Mouse (Mus musculus) heart, embryonic 15.5 days (tissue): ENCODE measurements around the gene Gm1113. TPM values are rescaled to one million over a fixed set of nuclear protein-coding genes. Genes with fewer than 3 reads are reported as not detected.

Source experiments
- ATAC-seq: fragments of 200-750 bp; cut with Nextera tagmentation; replicated peaks from 2 replicates; pipeline ENCODE4 v1.8.0; 2017; ENCODE audit warnings: low read depth, moderate TSS enrichment; ENCODE audit not compliant: insufficient number of reproducible peaks, insufficient read depth, low FRiP score
- H3K27ac ChIP-seq: fragments of 300-500 bp; sonication (generic); 2 replicates; pipeline ENCODE4 v1.5.1; 2015; ENCODE audit warnings: mild to moderate bottlenecking, inconsistent platforms
- H3K27me3 ChIP-seq: fragments of 300-500 bp; sonication (generic); 2 replicates; pipeline ENCODE4 v1.6.1; 2015; ENCODE audit warnings: inconsistent platforms
- H3K36me3 ChIP-seq: fragments of 300-500 bp; sonication (generic); 2 replicates; pipeline ENCODE4 v1.6.1; 2015; ENCODE audit warnings: mild to moderate bottlenecking, inconsistent platforms
- H3K4me1 ChIP-seq: fragments of 300-500 bp; sonication (generic); replicated peaks from 2 replicates; pipeline ENCODE4 v1.6.1; 2015; ENCODE audit warnings: inconsistent platforms
- H3K4me2 ChIP-seq: fragments of 300-500 bp; sonication (generic); 2 replicates; pipeline ENCODE4 v1.6.1; 2015; ENCODE audit warnings: inconsistent platforms, mild to moderate bottlenecking, moderate library complexity
- H3K4me3 ChIP-seq: fragments of 300-500 bp; sonication (generic); 2 replicates; pipeline ENCODE4 v1.5.1; 2015; ENCODE audit warnings: mild to moderate bottlenecking, inconsistent platforms
- H3K9ac ChIP-seq: fragments of 300-500 bp; sonication (generic); 2 replicates; pipeline ENCODE4 v1.6.1; 2015; ENCODE audit warnings: mild to moderate bottlenecking, inconsistent platforms
- H3K9me3 ChIP-seq: fragments of 300-500 bp; sonication (generic); replicated peaks from 2 replicates; pipeline ENCODE4 v1.6.1; 2016; ENCODE audit warnings: inconsistent platforms
- WGBS: fragments of 180-500 bp; shearing (Covaris S2); methylation state at CpG from one replicate; pipeline ENCODE4 v1.1.7; 2015; ENCODE audit warnings: mixed read lengths; 5-methylcytosine and 5-hydroxymethylcytosine counted together
- polyA plus RNA-seq: library from polyadenylated mRNA; unstranded; fragments of >200 nt; fragmentation: Nextera tagmentation; extraction: Ambion mirVana; gene quantifications from 2 replicates; pipeline ENCODE4 v1.2.1, GENCODE M21; 2015

The Gm1113 gene
- polyA plus RNA-seq, 1 experiment from 2014 or later: not detected

GRCm38 (mm10) chr9:35523941-35524411 lies 5.9 kb upstream of the Gm1113 start:
- no peaks in the 10 kb centered on the region for H3K27me3 ChIP-seq
- 0 out of 2 replicates have a peak, but pooled peaks have one; percentile 53 for ATAC-seq
- WGBS: 16% methylated on average over 7 of the region's 7 CpGs
- no peak overlapping the region for H3K4me3 ChIP-seq
- H3K9ac ChIP-seq: no peak overlapping the region
- no peaks in the 10 kb centered on the region for H3K9me3 ChIP-seq
- H3K27ac ChIP-seq: peak overlapping the region; percentile 70
- peaks cover 16% of the 10 kb centered on the region for H3K4me1 ChIP-seq
- no peaks in the 10 kb centered on the region for H3K36me3 ChIP-seq
- peak overlapping the region; percentile 30; the same call in 1 of the 2 replicates for H3K4me2 ChIP-seq

GRCm38 (mm10) chr9:35523541-35523940 lies 5.5 kb upstream of the Gm1113 start:
- peaks cover 16% of the 10 kb centered on the region for H3K4me1 ChIP-seq
- H3K4me3 ChIP-seq: no peak overlapping the region
- H3K27ac ChIP-seq: peak overlapping the region; percentile 70
- H3K27me3 ChIP-seq: no peaks in the 10 kb centered on the region
- no peaks in the 10 kb centered on the region for H3K36me3 ChIP-seq
- H3K4me2 ChIP-seq: peak overlapping the region; percentile 30; the same call in 1 of the 2 replicates
- no peaks in the 10 kb centered on the region for H3K9me3 ChIP-seq
- peak; percentile 83 for ATAC-seq
- WGBS: 52% methylated on average over 5 of the region's 5 CpGs
- H3K9ac ChIP-seq: no peak overlapping the region

GRCm38 (mm10) chr9:35522821-35523515 lies 4.9 kb upstream of the Gm1113 start:
- Histone ChIP-seq H3K9me3 (no peaks in the 10 kb centered on the region), H3K36me3 (no peaks in the 10 kb centered on the region), H3K4me2 (no peak overlapping the region), H3K27ac (peak overlapping the region; percentile 70; the same call in 1 of the 2 replicates), H3K4me1 (peaks cover 16% of the 10 kb centered on the region), H3K27me3 (no peaks in the 10 kb centered on the region), H3K9ac (no peak overlapping the region), H3K4me3 (no peak overlapping the region)
- ATAC-seq: no peak
- 58% methylated on average over 1 of the region's 1 CpGs for WGBS

- no peaks in the 10 kb centered on the region for H3K9me3 ChIP-seq
- H3K27ac ChIP-seq: no peak overlapping the region
- WGBS: 69% methylated on average over 2 of the region's 2 CpGs
- H3K9ac ChIP-seq: no peak overlapping the region
- H3K4me2 ChIP-seq: no peak overlapping the region
- H3K4me1 ChIP-seq: peaks cover 16% of the 10 kb centered on the region
- no peaks in the 10 kb centered on the region for H3K27me3 ChIP-seq
- H3K36me3 ChIP-seq: no peaks in the 10 kb centered on the region
- no peak overlapping the region for H3K4me3 ChIP-seq
- no peak for ATAC-seq
Observed at GRCm38 (mm10) chr9:35522241-35522640, 4.2 kb upstream of the Gm1113 start.

GRCm38 (mm10) chr9:35520631-35521348 lies 2.7 kb upstream of the Gm1113 start:
- H3K4me1 ChIP-seq: peaks cover 16% of the 10 kb centered on the region
- H3K27ac ChIP-seq: no peak overlapping the region
- H3K4me3 ChIP-seq: no peak overlapping the region
- no peak for ATAC-seq
- H3K36me3 ChIP-seq: no peaks in the 10 kb centered on the region
- H3K27me3 ChIP-seq: no peaks in the 10 kb centered on the region
- H3K4me2 ChIP-seq: no peak overlapping the region
- no peaks in the 10 kb centered on the region for H3K9me3 ChIP-seq
- WGBS: 72% methylated on average over 6 of the region's 6 CpGs
- no peak overlapping the region for H3K9ac ChIP-seq

- no peaks in the 10 kb centered on the region for H3K9me3 ChIP-seq
- ATAC-seq: no peak
- no peak overlapping the region for H3K9ac ChIP-seq
- no peak overlapping the region for H3K4me3 ChIP-seq
- WGBS: 87% methylated on average over 16 of the region's 16 CpGs
- H3K27ac ChIP-seq: no peak overlapping the region
- 0 out of 2 replicates have a peak, but pooled peaks cover 3% of the 10 kb centered on the region for H3K27me3 ChIP-seq
- H3K4me2 ChIP-seq: no peak overlapping the region
- no peaks in the 10 kb centered on the region for H3K36me3 ChIP-seq
- no peaks in the 10 kb centered on the region for H3K4me1 ChIP-seq
Observed at GRCm38 (mm10) chr9:35516711-35517110, 1.4 kb downstream of the Gm1113 start.

- Histone ChIP-seq H3K4me3 (no peak overlapping the region), H3K4me2 (no peak overlapping the region), H3K36me3 (no peaks in the 10 kb centered on the region), H3K4me1 (no peaks in the 10 kb centered on the region), H3K27ac (no peak overlapping the region), H3K9ac (no peak overlapping the region), H3K27me3 (0 out of 2 replicates have a peak, but pooled peaks cover 3% of the 10 kb centered on the region), H3K9me3 (no peaks in the 10 kb centered on the region)
- ATAC-seq: no peak
- WGBS: 81% methylated on average over 5 of the region's 5 CpGs
Observed at GRCm38 (mm10) chr9:35516182-35516581, 1.9 kb downstream of the Gm1113 start.

- Histone ChIP-seq H3K9me3 (no peaks in the 10 kb centered on the region), H3K4me1 (peaks cover 4% of the 10 kb centered on the region), H3K9ac (no peak overlapping the region), H3K4me3 (no peak overlapping the region), H3K36me3 (no peaks in the 10 kb centered on the region), H3K27me3 (0 out of 2 replicates have a peak, but pooled peaks cover 3% of the 10 kb centered on the region), H3K4me2 (no peak overlapping the region), H3K27ac (no peak overlapping the region)
- no peak for ATAC-seq
- WGBS: 74% methylated on average over 4 of the region's 4 CpGs
Observed at GRCm38 (mm10) chr9:35513900-35514299, 4.2 kb downstream of the Gm1113 start.

GRCm38 (mm10) chr9:35508234-35508633 lies 9.8 kb downstream of the Gm1113 start:
- Histone ChIP-seq H3K4me2 (peak overlapping the region; percentile 45), H3K4me3 (no peak overlapping the region), H3K36me3 (peaks cover 4% of the 10 kb centered on the region), H3K4me1 (peaks cover 27% of the 10 kb centered on the region), H3K27me3 (0 out of 2 replicates have a peak, but pooled peaks cover 3% of the 10 kb centered on the region), H3K27ac (peak overlapping the region; percentile 92), H3K9ac (0 out of 2 replicates have a peak overlapping the region, but pooled peaks have one; percentile 24), H3K9me3 (no peaks in the 10 kb centered on the region)
- WGBS: 20% methylated on average over 8 of the region's 8 CpGs
- peak; percentile 88 for ATAC-seq

- H3K27ac ChIP-seq: no peak overlapping the region
- peaks cover 9% of the 10 kb centered on the region for H3K4me1 ChIP-seq
- 89% methylated on average over 10 of the region's 10 CpGs for WGBS
- H3K36me3 ChIP-seq: peaks cover 11% of the 10 kb centered on the region
- ATAC-seq: no peak
- H3K9ac ChIP-seq: no peak overlapping the region
- no peak overlapping the region for H3K4me2 ChIP-seq
- no peaks in the 10 kb centered on the region for H3K9me3 ChIP-seq
- no peak overlapping the region for H3K4me3 ChIP-seq
- H3K27me3 ChIP-seq: no peaks in the 10 kb centered on the region
Observed at GRCm38 (mm10) chr9:35502361-35503000, 15.6 kb downstream of the Gm1113 start.

GRCm38 (mm10) chr9:35499946-35500345 lies 18.1 kb downstream of the Gm1113 start:
- peaks cover 11% of the 10 kb centered on the region for H3K36me3 ChIP-seq
- H3K27me3 ChIP-seq: no peaks in the 10 kb centered on the region
- ATAC-seq: no peak
- 77% methylated on average over 6 of the region's 6 CpGs for WGBS
- no peak overlapping the region for H3K9ac ChIP-seq
- no peak overlapping the region for H3K4me2 ChIP-seq
- no peaks in the 10 kb centered on the region for H3K9me3 ChIP-seq
- H3K27ac ChIP-seq: no peak overlapping the region
- no peak overlapping the region for H3K4me3 ChIP-seq
- H3K4me1 ChIP-seq: no peaks in the 10 kb centered on the region
